Mouse (Mus musculus): ENCODE measurements around the gene Dchs1. TPM values are rescaled to one million over a fixed set of nuclear protein-coding genes. Genes with fewer than 3 reads are reported as not detected.
"Not testable (repeated sequence)": the region's sequence is repeated elsewhere in the genome, so short reads cannot be mapped to it uniquely, and the experiment has no call there.

The Dchs1 gene
- polyA plus RNA-seq, 1 experiment, result 28.6 TPM

- H3K4me3 ChIP-seq (ENCODE audit: insufficient read depth, low read length), result peak within 1 kb of the TSS; percentile 89
- H3K4me1 ChIP-seq (ENCODE audit: control insufficient read depth, insufficient read depth, low read length), result peaks cover 3% of the 10 kb centered on the region; the same call in 1 of the 2 replicates
- TF ChIP-seq POLR2A (IDR thresholded peaks at IDR 0.05; ENCODE audit: low read depth, low read length) (peak; percentile 84), CTCF (IDR thresholded peaks at IDR 0.05; ENCODE audit: borderline replicate concordance, insufficient read depth, low read length) (no peak)
- H3K27ac ChIP-seq (ENCODE audit: insufficient read depth, low read length), result peak within 1 kb of the TSS; percentile 21; the same call in 1 of the 2 replicates
Measured at GRCm38 (mm10) chr7:105751491-105752433, 35.7 kb downstream of the Dchs1 start, which contains the start of gene Tpp1. TSS of gene Tpp1 (minus strand) at chr7:105752235.

GRCm38 (mm10) chr7:105747776-105748175, 39.7 kb downstream of the Dchs1 start:
- TF ChIP-seq POLR2A (IDR thresholded peaks at IDR 0.05; ENCODE audit: low read depth, low read length), result no peak
- no peak for TF ChIP-seq CTCF (IDR thresholded peaks at IDR 0.05; ENCODE audit: borderline replicate concordance, insufficient read depth, low read length)
- Histone ChIP-seq H3K4me3 (ENCODE audit: insufficient read depth, low read length) (no peak overlapping the region), H3K4me1 (ENCODE audit: control insufficient read depth, insufficient read depth, low read length) (peaks cover 3% of the 10 kb centered on the region; the same call in 1 of the 2 replicates), H3K27ac (ENCODE audit: insufficient read depth, low read length) (no peak overlapping the region)

- TF ChIP-seq POLR2A (IDR thresholded peaks at IDR 0.05; ENCODE audit: low read depth, low read length) (peak; percentile 72), CTCF (IDR thresholded peaks at IDR 0.05; ENCODE audit: borderline replicate concordance, insufficient read depth, low read length) (no peak)
- H3K27ac ChIP-seq (ENCODE audit: insufficient read depth, low read length), result peak within 1 kb of the TSS; percentile 81
- peak within 1 kb of the TSS; percentile 55 for H3K4me3 ChIP-seq (ENCODE audit: insufficient read depth, low read length)
- peaks cover 9% of the 10 kb centered on the region for H3K4me1 ChIP-seq (ENCODE audit: control insufficient read depth, insufficient read depth, low read length)
Measured at GRCm38 (mm10) chr7:105743926-105744590, 43.4 kb downstream of the Dchs1 start, which contains the start of gene Taf10. TSS of gene Taf10 (minus strand) at chr7:105744361.

- H3K4me1 ChIP-seq (ENCODE audit: control insufficient read depth, insufficient read depth, low read length), result not testable (repeated sequence)
- H3K4me3 ChIP-seq (ENCODE audit: insufficient read depth, low read length), result peak overlapping the region; percentile 55
- TF ChIP-seq POLR2A (IDR thresholded peaks at IDR 0.05; ENCODE audit: low read depth, low read length), result peak; percentile 43
- peak overlapping the region; percentile 53; the same call in 1 of the 2 replicates for H3K27ac ChIP-seq (ENCODE audit: insufficient read depth, low read length)
Measured at GRCm38 (mm10) chr7:105743246-105743925, 44.1 kb downstream of the Dchs1 start.

- not testable (repeated sequence) for H3K4me1 ChIP-seq (ENCODE audit: control insufficient read depth, insufficient read depth, low read length); H3K27ac ChIP-seq (ENCODE audit: insufficient read depth, low read length)
- TF ChIP-seq POLR2A (IDR thresholded peaks at IDR 0.05; ENCODE audit: low read depth, low read length), result 0 out of 2 replicates have a peak, but pooled peaks have one; percentile 2
- peak overlapping the region; percentile 55 for H3K4me3 ChIP-seq (ENCODE audit: insufficient read depth, low read length)
Measured at GRCm38 (mm10) chr7:105742539-105743215, 44.8 kb downstream of the Dchs1 start.

GRCm38 (mm10) chr7:105741978-105742377, 45.5 kb downstream of the Dchs1 start:
- Histone ChIP-seq H3K27ac (ENCODE audit: insufficient read depth, low read length) (no peak overlapping the region), H3K4me3 (ENCODE audit: insufficient read depth, low read length) (no peak overlapping the region), H3K4me1 (ENCODE audit: control insufficient read depth, insufficient read depth, low read length) (peaks cover 9% of the 10 kb centered on the region)
- no peak for TF ChIP-seq CTCF (IDR thresholded peaks at IDR 0.05; ENCODE audit: borderline replicate concordance, insufficient read depth, low read length)
- no peak; the same call in 1 of the 2 replicates for TF ChIP-seq POLR2A (IDR thresholded peaks at IDR 0.05; ENCODE audit: low read depth, low read length)

- TF ChIP-seq CTCF (IDR thresholded peaks at IDR 0.05; ENCODE audit: borderline replicate concordance, insufficient read depth, low read length) (no peak), POLR2A (IDR thresholded peaks at IDR 0.05; ENCODE audit: low read depth, low read length) (peak; percentile 31; the same call in 1 of the 2 replicates)
- Histone ChIP-seq H3K4me3 (ENCODE audit: insufficient read depth, low read length) (no peak overlapping the region), H3K27ac (ENCODE audit: insufficient read depth, low read length) (peak overlapping the region; percentile 94), H3K4me1 (ENCODE audit: control insufficient read depth, insufficient read depth, low read length) (peaks cover 9% of the 10 kb centered on the region)
Measured at GRCm38 (mm10) chr7:105740851-105741250, 46.6 kb downstream of the Dchs1 start.

- H3K27ac ChIP-seq (ENCODE audit: insufficient read depth, low read length), result peak overlapping the region; percentile 94
- TF ChIP-seq POLR2A (IDR thresholded peaks at IDR 0.05; ENCODE audit: low read depth, low read length), result no peak
- no peak for TF ChIP-seq CTCF (IDR thresholded peaks at IDR 0.05; ENCODE audit: borderline replicate concordance, insufficient read depth, low read length)
- H3K4me3 ChIP-seq (ENCODE audit: insufficient read depth, low read length), result no peak overlapping the region
- H3K4me1 ChIP-seq (ENCODE audit: control insufficient read depth, insufficient read depth, low read length), result peaks cover 9% of the 10 kb centered on the region
Measured at GRCm38 (mm10) chr7:105740089-105740795, 47.2 kb downstream of the Dchs1 start.

All from embryonic fibroblast, embryonic 13.5 days (primary cell).